Mouse (Mus musculus): ENCODE data around the gene Gadl1. TPM values are rescaled to one million over a fixed set of nuclear protein-coding genes. Genes with fewer than 3 reads are reported as not detected.

Gene Gadl1
- polyA plus RNA-seq, 1 experiment from 2014 or later, result 1.1 TPM

- Histone ChIP-seq H3K9me3 (ENCODE audit: control insufficient read depth, low read length) (no peaks in the 10 kb centered on the region), H3K9ac (ENCODE audit: low read length) (no peak overlapping the region), H3K36me3 (ENCODE audit: control insufficient read depth, insufficient read depth, low read length) (peaks cover 58% of the 10 kb centered on the region), H3K4me3 (ENCODE audit: control insufficient read depth in 1 of 2, insufficient read depth in 1 of 2, low read depth in 1 of 2, low read length in 2 of 2) (no peak overlapping the region), H3K4me2 (ENCODE audit: low read length) (no peak overlapping the region), H3K27me3 (ENCODE audit: control insufficient read depth, insufficient read depth, low read length) (no peaks in the 10 kb centered on the region), H3K4me1 (ENCODE audit: control insufficient read depth in 2 of 2, insufficient read depth in 2 of 2, low read length in 2 of 2) (peaks cover 4 to 11% of the 10 kb centered on the region in 2 experiments; a peak in 3 of 4 replicates), H3K27ac (replicated peaks in 1 of 2; ENCODE audit: control insufficient read depth in 1 of 2, insufficient read depth in 1 of 2, low read depth in 2 of 2, low read length in 2 of 2) (peak overlapping the region; percentile 15 to 84)
- ATAC-seq (ENCODE audit: insufficient number of reproducible peaks, insufficient read depth, low FRiP score, low read depth), result peak; percentile 60
- WGBS, result 47% methylated on average over 9 of the region's 9 CpGs
Observed at GRCm38 (mm10) chr9:116122969-116123589, 213.8 kb downstream of the Gadl1 start.
